Mouse (Mus musculus) ES-Bruce4 (cell line): ENCODE measurements around the gene Tmppe. TPM values are rescaled to one million over a fixed set of nuclear protein-coding genes. Genes with fewer than 3 reads are reported as not detected.
A peak's percentile ranks its signal among the peaks of the same experiment; 100 is the strongest.

Experiments used
- H3K27ac ChIP-seq: 2 replicates; pipeline ENCODE4 v1.5.1; 2012; ENCODE audit warnings: low read length, inconsistent platforms; ENCODE audit not compliant: insufficient read depth
- H3K27me3 ChIP-seq: 2 replicates; pipeline ENCODE4 v1.6.1; 2012; ENCODE audit warnings: mild to moderate bottlenecking, low read length, inconsistent platforms; ENCODE audit not compliant: control insufficient read depth, poor library complexity, insufficient read depth, severe bottlenecking
- H3K36me3 ChIP-seq: 2 replicates; pipeline ENCODE4 v1.6.1; 2012; ENCODE audit warnings: inconsistent platforms, mild to moderate bottlenecking, low read length, moderate library complexity; ENCODE audit not compliant: control insufficient read depth, poor library complexity, insufficient read depth, severe bottlenecking
- H3K4me1 ChIP-seq: one replicate; pipeline ENCODE4 v1.8.1; 2011; ENCODE audit warnings: low read length; ENCODE audit not compliant: control insufficient read depth, insufficient read depth
- H3K4me3 ChIP-seq: 2 replicates; pipeline ENCODE4 v1.5.1; 2011; ENCODE audit warnings: low read depth, mild to moderate bottlenecking, low read length
- H3K9ac ChIP-seq: 2 replicates; pipeline ENCODE4 v1.6.1; 2012; ENCODE audit warnings: low read depth, mild to moderate bottlenecking, inconsistent platforms; ENCODE audit not compliant: poor library complexity, severe bottlenecking
- H3K9me3 ChIP-seq: replicated peaks from 2 replicates; pipeline ENCODE4 v1.6.1; 2012; ENCODE audit warnings: mild to moderate bottlenecking, low read length, inconsistent platforms; ENCODE audit not compliant: control insufficient read depth, poor library complexity, insufficient read depth, severe bottlenecking
- CTCF ChIP-seq: IDR thresholded peaks from one replicate; pipeline ENCODE4 v1.8.1; 2011; ENCODE audit warnings: low read depth, low read length
- EP300 ChIP-seq: IDR thresholded peaks from 2 replicates; pipeline ENCODE4 v1.6.1; 2011; ENCODE audit warnings: low read depth, low read length; ENCODE audit not compliant: insufficient read depth
- POLR2A ChIP-seq: IDR thresholded peaks from one replicate; pipeline ENCODE4 v1.8.1; 2011; ENCODE audit warnings: low read length; ENCODE audit not compliant: insufficient read depth
- polyA plus RNA-seq: library from polyadenylated mRNA; stranded (reverse); fragments of >200 nt; gene quantifications from 2 replicates; pipeline ENCODE4 v1.2.4, GENCODE M21; 2011; ENCODE audit warnings: low read depth; ENCODE audit not compliant: missing spikeins, insufficient read depth, insufficient read length

Tmppe gene
- polyA plus RNA-seq, 1 experiment: 7.3 TPM

DNA sequence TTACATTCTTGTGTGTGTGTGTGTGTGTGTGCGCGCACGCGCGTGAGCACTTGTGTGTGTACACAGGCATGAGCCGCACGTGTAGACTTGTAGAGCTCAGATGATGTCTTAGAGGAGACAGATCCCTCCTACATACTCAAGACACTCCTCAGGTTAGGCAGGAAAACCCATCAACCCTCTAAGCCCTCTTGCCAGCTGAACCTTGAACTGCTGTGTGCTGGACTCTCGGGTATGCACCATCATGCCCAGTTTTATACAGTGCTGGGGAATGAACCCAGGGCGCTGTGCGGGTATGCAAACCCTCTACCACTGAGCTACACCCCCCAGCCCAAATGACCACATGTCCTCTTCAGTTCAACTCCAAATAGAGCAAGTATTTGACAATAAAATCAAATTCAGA is 15.7 kb upstream of the Tmppe start:
- Histone ChIP-seq H3K4me1 (no peaks in the 10 kb centered on the region), H3K36me3 (0 out of 2 replicates have a peak, but pooled peaks cover 2% of the 10 kb centered on the region), H3K27ac (no peak overlapping the region), H3K9ac (no peak overlapping the region), H3K27me3 (no peaks in the 10 kb centered on the region), H3K9me3 (no peaks in the 10 kb centered on the region), H3K4me3 (no peak overlapping the region)
- TF ChIP-seq EP300: no peak
- TF ChIP-seq CTCF: no peak
- no peak for TF ChIP-seq POLR2A

GRCm38 (mm10) chr9:114387086-114387485 is 13.8 kb upstream of the Tmppe start:
- H3K4me3 ChIP-seq: no peak overlapping the region
- no peak for TF ChIP-seq CTCF
- TF ChIP-seq POLR2A: no peak
- TF ChIP-seq EP300: no peak

GRCm38 (mm10) chr9:114388288-114388687 is 12.6 kb upstream of the Tmppe start:
- no peak overlapping the region for H3K27ac ChIP-seq
- no peak for TF ChIP-seq CTCF
- no peak for TF ChIP-seq POLR2A
- TF ChIP-seq EP300: no peak
- H3K27me3 ChIP-seq: no peaks in the 10 kb centered on the region
- no peak overlapping the region for H3K9ac ChIP-seq
- H3K9me3 ChIP-seq: no peaks in the 10 kb centered on the region
- no peaks in the 10 kb centered on the region for H3K36me3 ChIP-seq
- H3K4me1 ChIP-seq: no peaks in the 10 kb centered on the region
- H3K4me3 ChIP-seq: no peak overlapping the region

More at GRCm38 (mm10) chr9:114387086-114387485, 13.8 kb upstream of the Tmppe start:
- no peaks in the 10 kb centered on the region for H3K4me1 ChIP-seq
- 0 out of 2 replicates have a peak, but pooled peaks cover 2% of the 10 kb centered on the region for H3K36me3 ChIP-seq
- no peak overlapping the region for H3K27ac ChIP-seq
- H3K9ac ChIP-seq: no peak overlapping the region
- no peaks in the 10 kb centered on the region for H3K27me3 ChIP-seq
- no peaks in the 10 kb centered on the region for H3K9me3 ChIP-seq

GRCm38 (mm10) chr9:114388701-114389370 is 12.1 kb upstream of the Tmppe start:
- Histone ChIP-seq H3K4me3 (no peak overlapping the region), H3K27ac (no peak overlapping the region), H3K4me1 (no peaks in the 10 kb centered on the region), H3K9ac (no peak overlapping the region), H3K27me3 (no peaks in the 10 kb centered on the region), H3K36me3 (no peaks in the 10 kb centered on the region), H3K9me3 (no peaks in the 10 kb centered on the region)
- TF ChIP-seq POLR2A (no peak), CTCF (no peak), EP300 (no peak)

- Histone ChIP-seq H3K27ac (no peak overlapping the region), H3K27me3 (no peaks in the 10 kb centered on the region), H3K4me1 (peaks cover under 1% of the 10 kb centered on the region), H3K9me3 (no peaks in the 10 kb centered on the region), H3K9ac (no peak overlapping the region), H3K4me3 (peak overlapping the region; percentile 60), H3K36me3 (no peaks in the 10 kb centered on the region)
- TF ChIP-seq POLR2A: no peak
- TF ChIP-seq CTCF: peak; percentile 34
These were observed 11.5 kb upstream of the Tmppe start for GRCm38 (mm10) chr9:114389371-114389904.

GRCm38 (mm10) chr9:114389905-114390748 is 10.8 kb upstream of the Tmppe start, which contains the start of gene Crtap:
Crtap (minus strand) TSS chr9:114390675.
- Histone ChIP-seq H3K27me3 (no peaks in the 10 kb centered on the region), H3K4me3 (peak within 1 kb of the TSS; percentile 91)
- TF ChIP-seq POLR2A (peak; percentile 68), CTCF (no peak), EP300 (0 out of 2 replicates have a peak, but pooled peaks have one; percentile 34)

More at GRCm38 (mm10) chr9:114389905-114390748, 10.8 kb upstream of the Tmppe start, which contains the start of gene Crtap:
- no peaks in the 10 kb centered on the region for H3K9me3 ChIP-seq
- peak within 1 kb of the TSS; percentile 82 for H3K9ac ChIP-seq
- H3K27ac ChIP-seq: peak within 1 kb of the TSS; percentile 68
- H3K36me3 ChIP-seq: no peaks in the 10 kb centered on the region
- H3K4me1 ChIP-seq: peaks cover 2% of the 10 kb centered on the region
